Mouse (Mus musculus): ENCODE measurements around the gene Zfp239. TPM values are rescaled to one million over a fixed set of nuclear protein-coding genes. Genes with fewer than 3 reads are reported as not detected.

Gene Zfp239
- total RNA-seq, 4 experiments from 2014 or later = 42.8 to 60.5 (median 48.2) TPM

DNA sequence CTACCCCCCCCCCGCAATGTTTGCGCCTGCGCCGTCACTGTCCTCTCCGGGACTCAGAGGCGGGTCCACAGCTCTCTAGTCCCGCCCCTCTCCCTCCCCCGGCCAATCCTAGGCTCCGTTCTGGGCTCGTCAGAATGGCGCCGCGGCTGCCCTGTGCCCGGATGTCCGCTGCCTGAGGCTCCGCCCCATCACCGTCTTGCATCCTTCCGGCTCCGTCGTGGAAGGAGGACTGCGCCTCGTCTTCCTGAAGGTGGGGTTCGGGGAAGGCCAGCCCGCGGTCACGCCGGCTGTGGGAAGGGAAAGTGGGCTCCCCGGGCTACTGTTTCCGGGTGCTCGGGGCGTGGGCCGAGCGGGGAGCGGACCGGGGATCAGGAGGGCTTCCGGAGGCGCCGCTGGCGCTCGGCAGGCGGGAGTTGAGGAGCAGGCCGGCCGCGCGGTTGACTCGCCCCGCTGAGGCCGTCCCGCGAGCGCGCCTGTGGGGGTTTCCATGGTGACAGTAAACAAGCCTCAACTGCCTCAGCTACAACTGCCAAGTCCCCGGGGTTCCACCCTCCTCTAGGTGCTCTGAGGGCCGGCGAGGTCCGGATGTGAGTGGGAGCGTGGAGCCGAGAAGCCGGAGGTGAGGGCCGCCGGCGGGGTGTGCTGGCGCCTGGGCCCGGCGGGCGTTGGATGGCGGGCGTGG, 44.8 kb downstream of the Zfp239 start:
- DNase-seq (ENCODE audit: low spot score in 2 of 2) = peak; percentile 93 to 98

- DNase-seq (ENCODE audit: low spot score in 2 of 2) = peak in 1 of 2 experiments; percentile 70
Observed at GRCm38 (mm10) chr6:117907301-117907978, 45.5 kb downstream of the Zfp239 start.

DNA sequence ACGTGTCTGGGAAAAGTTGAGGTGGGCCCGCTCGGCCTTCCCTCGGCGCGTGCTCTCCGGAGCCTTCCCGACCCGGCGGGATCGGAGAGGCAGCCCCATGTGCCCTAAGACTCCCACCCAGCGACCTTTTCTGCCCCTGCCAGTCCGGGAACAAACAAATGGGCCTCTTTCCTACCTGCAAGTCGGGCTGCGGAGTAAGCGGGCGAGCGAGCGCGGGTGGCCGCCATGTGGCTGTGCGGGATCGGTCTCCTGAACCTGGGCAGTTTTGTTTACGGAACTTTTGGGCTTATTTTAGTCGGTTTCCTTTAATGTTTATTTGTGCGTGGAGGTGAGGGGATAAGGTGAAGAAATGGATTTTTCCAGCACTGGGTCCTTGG, 46.1 kb downstream of the Zfp239 start:
- DNase-seq (ENCODE audit: low spot score in 2 of 2) = no peak

- DNase-seq (ENCODE audit: low spot score in 2 of 2) = no peak
Observed at GRCm38 (mm10) chr6:117908424-117908900, 46.6 kb downstream of the Zfp239 start.

GRCm38 (mm10) chr6:117910120-117910661, 48.3 kb downstream of the Zfp239 start:
- no peak for DNase-seq (ENCODE audit: low spot score in 2 of 2)

DNA sequence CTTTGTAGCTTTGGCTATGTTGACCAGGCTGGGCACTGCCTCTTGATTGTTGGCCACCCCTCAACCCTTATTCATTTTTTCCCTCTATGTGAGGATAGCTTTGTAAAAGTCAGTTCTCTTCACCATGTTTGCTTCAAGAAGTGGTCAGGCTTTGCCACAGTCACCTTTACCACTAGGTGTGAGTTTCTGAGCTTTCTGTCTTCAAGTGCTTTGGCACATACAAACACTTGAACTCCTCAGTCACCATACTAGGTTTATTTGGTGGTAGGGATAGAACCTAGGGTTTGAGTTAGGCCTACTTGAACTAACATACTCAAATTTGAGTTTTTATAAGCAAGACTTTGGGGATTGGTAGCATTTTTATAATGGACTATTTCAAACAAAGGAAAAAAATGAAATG, 52.6 kb downstream of the Zfp239 start:
- no peak for DNase-seq (ENCODE audit: low spot score in 2 of 2)

GRCm38 (mm10) chr6:117916205-117916736, 54.4 kb downstream of the Zfp239 start:
- DNase-seq (ENCODE audit: low spot score in 2 of 2) = no peak

GRCm38 (mm10) chr6:117916737-117917426, 55.0 kb downstream of the Zfp239 start:
- peak in 1 of 2 experiments; percentile 48 for DNase-seq (ENCODE audit: low spot score in 2 of 2)

DNA sequence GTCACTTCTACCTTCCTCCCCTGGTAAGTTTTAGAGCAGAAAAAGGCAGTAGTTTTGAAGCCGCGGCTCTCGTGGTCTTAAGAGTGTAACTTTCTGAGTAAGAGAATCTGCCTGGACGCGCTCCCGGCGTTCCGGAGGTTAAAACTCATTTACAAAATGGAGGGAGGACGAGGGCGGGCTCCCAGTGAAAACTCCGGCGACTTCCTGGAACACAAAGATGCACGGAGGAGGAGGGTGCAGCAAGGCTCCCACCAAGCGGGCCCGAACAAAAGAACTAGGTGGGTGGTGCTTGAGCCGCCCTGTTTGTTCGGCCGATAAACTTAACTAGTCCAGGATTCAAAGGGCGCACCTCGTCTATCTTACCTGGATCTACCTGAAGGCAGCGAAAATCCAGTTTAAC, 55.7 kb downstream of the Zfp239 start:
- no peak for DNase-seq (ENCODE audit: low spot score in 2 of 2)

GRCm38 (mm10) chr6:117918043-117918442, 56.1 kb downstream of the Zfp239 start:
- no peak for DNase-seq (ENCODE audit: low spot score in 2 of 2)

DNA sequence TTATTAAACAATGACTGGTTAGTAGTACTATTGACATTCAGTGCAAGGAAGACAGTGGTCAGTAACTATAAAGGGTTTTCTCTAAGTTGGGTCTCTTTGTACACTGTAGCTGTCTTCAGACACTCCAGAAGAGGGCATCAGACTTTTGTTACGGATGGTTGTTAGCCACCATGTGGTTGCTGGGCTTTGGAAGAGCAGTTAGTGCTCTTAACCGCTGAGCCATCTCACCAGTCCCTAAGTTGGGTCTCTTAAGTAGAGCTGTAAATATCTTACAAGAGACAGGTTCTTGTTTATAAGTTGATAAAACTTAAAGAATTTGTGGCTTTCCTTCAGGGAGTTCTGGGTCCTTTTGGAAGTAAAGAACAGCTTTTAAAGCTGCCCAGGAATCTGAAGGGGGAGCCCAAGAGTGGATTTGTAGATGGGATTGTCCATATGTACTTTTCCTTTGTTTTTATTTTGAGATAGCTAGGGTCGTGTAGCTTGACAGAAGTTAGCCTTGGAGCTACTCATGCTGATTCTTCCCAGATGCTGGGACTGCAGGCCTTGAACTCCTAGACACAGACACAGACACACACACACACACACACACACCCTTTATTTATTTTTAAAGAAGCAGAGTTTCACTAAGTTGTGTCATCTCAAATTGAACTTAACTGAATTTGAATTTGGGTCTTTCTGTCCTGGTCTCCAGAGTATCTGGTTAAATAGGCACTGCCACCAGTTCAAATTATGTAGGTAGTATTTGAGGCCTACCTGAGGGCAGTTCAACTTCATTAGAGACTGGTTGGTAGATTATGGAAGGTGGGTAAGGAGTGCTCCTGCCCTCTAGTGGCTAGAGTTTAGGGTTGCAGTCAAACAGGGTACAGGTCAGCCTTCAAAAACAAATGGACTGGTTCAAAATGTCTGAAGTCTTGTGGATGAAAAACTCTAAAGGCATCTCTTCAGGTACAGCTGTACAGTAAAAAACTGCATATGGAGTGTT, 59.0 kb downstream of the Zfp239 start:
- DNase-seq (ENCODE audit: low spot score in 2 of 2) = no peak

DNA sequence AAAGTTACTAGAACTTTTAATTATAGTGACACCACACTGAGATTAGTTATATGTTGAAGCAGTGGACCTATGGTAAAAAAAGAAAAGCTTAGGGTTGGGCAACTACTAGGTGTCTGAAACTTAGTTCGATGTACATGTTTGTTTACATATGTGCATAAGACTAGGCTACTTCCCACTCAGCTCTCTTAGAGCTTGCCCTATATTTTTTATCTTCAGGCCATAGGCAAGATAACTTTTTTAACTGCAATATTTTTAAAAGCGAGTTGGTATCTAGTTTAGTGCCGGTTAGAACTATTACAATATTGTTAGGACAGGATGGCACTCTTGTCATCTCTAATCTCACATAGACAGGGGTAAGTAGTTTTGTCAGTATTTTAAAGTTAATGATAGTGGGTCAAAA, 60.1 kb downstream of the Zfp239 start:
- no peak for DNase-seq (ENCODE audit: low spot score in 2 of 2)

Other genes with a start within 250 kb of the Zfp239 start
- gene Zfp637, start 20.9 kb upstream of the Zfp239 start, total RNA-seq (2022) = 10 to 100 TPM; 54.4 to 62.8 (median 57.6) TPM
- gene Hnrnpf, start 38.2 kb downstream of the Zfp239 start, total RNA-seq (2022) = 100 to 1,000 TPM; 125 to 143 (median 139) TPM
- gene Fxyd4, start 75.6 kb downstream of the Zfp239 start, total RNA-seq (2022) = not detected
- 100 to 1,000 TPM; 191 to 234 (median 206) TPM for gene Rasgef1a, start 149.3 kb downstream of the Zfp239 start, total RNA-seq (2022)